Mouse (Mus musculus): ENCODE data around the gene Mrps10. TPM values are rescaled to one million over a fixed set of nuclear protein-coding genes. Genes with fewer than 3 reads are reported as not detected.
"Not testable (repeated sequence)": the region's sequence is repeated elsewhere in the genome, so short reads cannot be mapped to it uniquely, and the experiment has no call there.

Mrps10 gene
- polyA plus RNA-seq, 1 experiment from 2014 or later: 77.6 TPM

DNA sequence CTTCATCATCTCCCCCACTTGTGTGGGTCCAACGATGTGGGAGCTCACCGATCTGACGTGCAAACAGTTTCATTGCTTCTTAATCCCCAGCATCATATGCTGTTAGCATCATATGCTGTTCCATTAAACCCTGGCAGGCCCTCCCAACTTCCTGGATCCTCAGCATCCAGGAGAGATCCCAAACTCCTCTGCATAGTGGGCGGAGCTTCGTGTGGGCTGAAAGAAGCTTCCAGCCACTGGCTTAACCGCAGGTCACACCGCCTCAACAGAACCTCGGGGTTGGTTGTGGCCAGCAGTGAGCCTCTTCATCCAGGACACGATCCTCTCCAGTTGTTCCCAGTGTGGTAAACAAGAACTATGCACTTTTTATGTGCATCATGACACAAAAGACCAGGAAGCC lies 38.1 kb upstream of the Mrps10 start:
- WGBS: 92% methylated on average over 9 of the region's 9 CpGs
- no peak overlapping the region for H3K9ac ChIP-seq (replicated peaks; ENCODE audit: low read depth, low read length)
- no peak for ATAC-seq (ENCODE audit: low read depth)
- no peak overlapping the region for H3K4me2 ChIP-seq (ENCODE audit: low read depth, low read length)
- no peak overlapping the region for H3K27ac ChIP-seq (ENCODE audit: low read depth, low read length)
- H3K4me3 ChIP-seq (ENCODE audit: low read depth, low read length): no peak overlapping the region
- H3K36me3 ChIP-seq (ENCODE audit: control insufficient read depth, insufficient read depth, low read length): peaks cover 36% of the 10 kb centered on the region
- H3K9me3 ChIP-seq (ENCODE audit: control insufficient read depth, low read length): no peaks in the 10 kb centered on the region
- no peaks in the 10 kb centered on the region for H3K27me3 ChIP-seq (ENCODE audit: control insufficient read depth, insufficient read depth, low read length)
- 0 out of 2 replicates have a peak, but pooled peaks cover 8% of the 10 kb centered on the region for H3K4me1 ChIP-seq (ENCODE audit: control insufficient read depth, insufficient read depth, low read length)

DNA sequence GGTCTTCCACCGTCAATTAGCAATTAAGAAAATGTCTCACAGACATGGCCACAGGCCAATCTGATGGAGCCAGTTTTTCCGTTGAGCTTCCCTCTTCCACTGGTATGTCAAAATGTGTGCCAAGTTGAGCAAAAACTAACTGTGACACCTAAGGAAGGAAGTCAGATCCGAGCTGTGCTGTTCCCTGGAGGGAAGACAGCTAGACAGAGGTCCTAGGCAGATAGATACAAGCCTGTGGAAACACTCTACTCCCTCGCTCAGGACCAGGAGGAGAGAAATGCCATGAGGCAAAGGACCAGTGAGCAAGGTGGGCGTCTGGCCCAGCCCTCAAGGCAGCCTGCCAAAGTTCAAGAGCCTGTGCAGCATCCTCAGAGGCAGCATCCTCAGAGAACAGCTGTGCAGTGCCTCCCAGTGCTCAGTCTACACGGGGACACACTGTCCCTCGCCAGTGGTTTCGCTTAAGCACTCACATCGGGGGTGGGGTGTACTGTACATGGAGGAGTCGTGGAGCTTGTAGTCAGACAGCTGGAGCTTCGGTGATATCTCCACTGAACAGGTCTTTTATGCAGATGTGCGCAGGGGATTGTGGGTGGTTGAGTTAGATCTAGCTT lies 36.6 kb upstream of the Mrps10 start:
- Histone ChIP-seq H3K4me1 (ENCODE audit: control insufficient read depth, insufficient read depth, low read length) (0 out of 2 replicates have a peak, but pooled peaks cover 8% of the 10 kb centered on the region), H3K4me3 (ENCODE audit: low read depth, low read length) (no peak overlapping the region), H3K9ac (replicated peaks; ENCODE audit: low read depth, low read length) (no peak overlapping the region), H3K4me2 (ENCODE audit: low read depth, low read length) (no peak overlapping the region), H3K36me3 (ENCODE audit: control insufficient read depth, insufficient read depth, low read length) (peaks cover 33% of the 10 kb centered on the region), H3K27me3 (ENCODE audit: control insufficient read depth, insufficient read depth, low read length) (no peaks in the 10 kb centered on the region), H3K9me3 (ENCODE audit: control insufficient read depth, low read length) (no peaks in the 10 kb centered on the region), H3K27ac (ENCODE audit: low read depth, low read length) (no peak overlapping the region)
- ATAC-seq (ENCODE audit: low read depth): no peak
- 83% methylated on average over 12 of the region's 12 CpGs for WGBS

DNA sequence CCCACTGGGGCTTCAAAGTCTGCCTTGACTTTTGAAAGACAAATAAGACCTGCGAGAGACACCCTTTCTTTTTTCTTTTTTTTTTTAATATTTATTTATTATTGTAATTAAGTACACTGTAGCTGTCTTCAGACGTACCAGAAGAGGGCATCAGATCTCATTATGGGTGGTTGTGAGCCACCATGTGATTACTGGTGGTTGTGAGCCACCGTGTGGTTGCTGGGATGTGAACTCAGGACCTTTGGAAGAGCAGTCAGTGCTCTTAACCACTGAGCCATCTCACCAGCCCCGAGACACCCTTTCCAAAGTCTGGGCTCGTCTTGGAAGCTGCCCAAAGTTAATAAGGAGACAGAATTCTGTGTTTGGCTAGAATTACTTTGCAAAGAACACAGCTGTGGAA lies 36.0 kb upstream of the Mrps10 start:
- not testable (repeated sequence) for H3K9ac ChIP-seq (replicated peaks; ENCODE audit: low read depth, low read length); H3K9me3 ChIP-seq (ENCODE audit: control insufficient read depth, low read length); H3K27me3 ChIP-seq (ENCODE audit: control insufficient read depth, insufficient read depth, low read length); ATAC-seq (ENCODE audit: low read depth); H3K4me2 ChIP-seq (ENCODE audit: low read depth, low read length); H3K4me1 ChIP-seq (ENCODE audit: control insufficient read depth, insufficient read depth, low read length); H3K27ac ChIP-seq (ENCODE audit: low read depth, low read length); H3K4me3 ChIP-seq (ENCODE audit: low read depth, low read length)
- 55% methylated on average over 5 of the region's 5 CpGs for WGBS
- peaks cover 30% of the 10 kb centered on the region for H3K36me3 ChIP-seq (ENCODE audit: control insufficient read depth, insufficient read depth, low read length)

- H3K27ac ChIP-seq (ENCODE audit: low read depth, low read length): no peak overlapping the region
- peaks cover 22% of the 10 kb centered on the region; the same call in 1 of the 2 replicates for H3K36me3 ChIP-seq (ENCODE audit: control insufficient read depth, insufficient read depth, low read length)
Observed at GRCm38 (mm10) chr17:47333409-47333808, 35.3 kb upstream of the Mrps10 start.

DNA sequence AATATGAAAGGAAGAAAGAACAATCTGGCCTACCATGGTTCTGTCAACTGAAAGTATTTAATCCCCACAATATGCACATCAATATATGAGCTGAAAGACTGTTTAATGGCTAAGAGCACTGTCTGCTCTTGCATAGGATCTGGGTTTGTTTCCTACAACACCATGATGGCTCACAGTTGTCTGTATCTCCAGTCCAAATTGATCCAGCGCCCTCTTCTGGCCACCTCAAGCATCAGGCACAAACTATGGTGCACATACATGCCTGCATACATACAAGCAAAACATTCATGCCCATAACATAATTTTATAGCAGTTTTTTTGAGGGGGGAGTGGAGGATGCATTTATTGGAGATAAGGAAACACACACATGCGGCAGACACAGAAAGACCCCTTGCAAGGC lies 25.6 kb upstream of the Mrps10 start:
- Histone ChIP-seq H3K4me1 (ENCODE audit: control insufficient read depth, insufficient read depth, low read length) (no peaks in the 10 kb centered on the region), H3K9me3 (ENCODE audit: control insufficient read depth, low read length) (no peaks in the 10 kb centered on the region; the same call in 1 of the 2 replicates), H3K27ac (ENCODE audit: low read depth, low read length) (no peak overlapping the region), H3K4me2 (ENCODE audit: low read depth, low read length) (no peak overlapping the region), H3K27me3 (ENCODE audit: control insufficient read depth, insufficient read depth, low read length) (no peaks in the 10 kb centered on the region), H3K4me3 (ENCODE audit: low read depth, low read length) (no peak overlapping the region), H3K36me3 (ENCODE audit: control insufficient read depth, insufficient read depth, low read length) (peaks cover 30% of the 10 kb centered on the region; the same call in 1 of the 2 replicates), H3K9ac (replicated peaks; ENCODE audit: low read depth, low read length) (no peak overlapping the region)
- no peak for ATAC-seq (ENCODE audit: low read depth)
- WGBS: 90% methylated on average over 2 of the region's 2 CpGs

More at GRCm38 (mm10) chr17:47333409-47333808, 35.3 kb upstream of the Mrps10 start:
- Histone ChIP-seq H3K9me3 (ENCODE audit: control insufficient read depth, low read length) (no peaks in the 10 kb centered on the region), H3K4me2 (ENCODE audit: low read depth, low read length) (no peak overlapping the region), H3K27me3 (ENCODE audit: control insufficient read depth, insufficient read depth, low read length) (no peaks in the 10 kb centered on the region), H3K9ac (replicated peaks; ENCODE audit: low read depth, low read length) (no peak overlapping the region), H3K4me1 (ENCODE audit: control insufficient read depth, insufficient read depth, low read length) (0 out of 2 replicates have a peak, but pooled peaks cover 8% of the 10 kb centered on the region), H3K4me3 (ENCODE audit: low read depth, low read length) (no peak overlapping the region)
- peak; percentile 37; the same call in 1 of the 2 replicates for ATAC-seq (ENCODE audit: low read depth)
- WGBS: 11% methylated on average over 2 of the region's 2 CpGs

DNA sequence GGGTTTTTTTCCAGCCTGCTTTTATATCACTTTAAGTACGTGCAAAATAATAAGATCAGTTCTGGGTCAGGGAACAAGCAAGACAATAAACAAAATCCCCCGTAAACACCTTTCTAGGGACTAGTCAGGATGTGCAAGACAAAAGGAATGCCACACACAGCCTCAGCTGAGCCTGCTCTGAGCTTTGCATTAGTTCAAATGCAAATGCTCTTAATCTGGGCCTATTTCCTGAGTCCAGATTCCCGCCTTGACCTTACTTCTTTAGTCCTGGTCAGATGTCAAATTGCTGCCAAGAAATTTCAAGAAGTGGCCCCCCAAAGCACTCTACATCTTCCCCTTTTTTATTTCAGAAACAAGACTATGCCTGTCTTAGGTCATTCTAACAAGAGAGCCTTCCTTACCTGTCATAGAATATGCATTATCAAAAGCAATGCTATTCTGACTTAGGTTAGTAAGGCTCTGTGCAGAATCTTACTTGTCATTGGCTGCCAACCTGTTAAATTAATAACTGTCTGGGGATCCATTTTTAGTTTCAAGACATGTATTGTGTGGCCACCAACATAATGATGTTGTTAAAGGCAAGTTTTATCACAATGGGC lies 18.9 kb upstream of the Mrps10 start:
- H3K4me1 ChIP-seq (ENCODE audit: control insufficient read depth, insufficient read depth, low read length): no peaks in the 10 kb centered on the region

GRCm38 (mm10) chr17:47359964-47360363 lies 8.7 kb upstream of the Mrps10 start:
- Histone ChIP-seq H3K36me3 (ENCODE audit: control insufficient read depth, insufficient read depth, low read length) (peaks cover 19% of the 10 kb centered on the region), H3K27ac (ENCODE audit: low read depth, low read length) (no peak overlapping the region), H3K4me2 (ENCODE audit: low read depth, low read length) (no peak overlapping the region), H3K4me1 (ENCODE audit: control insufficient read depth, insufficient read depth, low read length) (no peaks in the 10 kb centered on the region), H3K9me3 (ENCODE audit: control insufficient read depth, low read length) (no peaks in the 10 kb centered on the region), H3K4me3 (ENCODE audit: low read depth, low read length) (no peak overlapping the region), H3K9ac (replicated peaks; ENCODE audit: low read depth, low read length) (no peak overlapping the region), H3K27me3 (ENCODE audit: control insufficient read depth, insufficient read depth, low read length) (no peaks in the 10 kb centered on the region)
- 32% methylated on average over 6 of the region's 6 CpGs for whole genome bisulfite sequencing
- no peak for ATAC-seq (ENCODE audit: low read depth)

More for the DNA sequence above, 18.9 kb upstream of the Mrps10 start:
- peaks cover 56% of the 10 kb centered on the region for H3K36me3 ChIP-seq (ENCODE audit: control insufficient read depth, insufficient read depth, low read length)
- ATAC-seq (ENCODE audit: low read depth): no peak
- no peaks in the 10 kb centered on the region for H3K27me3 ChIP-seq (ENCODE audit: control insufficient read depth, insufficient read depth, low read length)
- 85% methylated on average over 3 of the region's 3 CpGs for WGBS
- H3K4me3 ChIP-seq (ENCODE audit: low read depth, low read length): no peak overlapping the region
- no peak overlapping the region for H3K9ac ChIP-seq (replicated peaks; ENCODE audit: low read depth, low read length)
- no peak overlapping the region for H3K4me2 ChIP-seq (ENCODE audit: low read depth, low read length)
- H3K27ac ChIP-seq (ENCODE audit: low read depth, low read length): no peak overlapping the region
- H3K9me3 ChIP-seq (ENCODE audit: control insufficient read depth, low read length): peaks cover 18% of the 10 kb centered on the region

- Histone ChIP-seq H3K4me1 (ENCODE audit: control insufficient read depth, insufficient read depth, low read length) (no peaks in the 10 kb centered on the region), H3K27ac (ENCODE audit: low read depth, low read length) (no peak overlapping the region), H3K27me3 (ENCODE audit: control insufficient read depth, insufficient read depth, low read length) (no peaks in the 10 kb centered on the region), H3K9ac (replicated peaks; ENCODE audit: low read depth, low read length) (no peak overlapping the region), H3K4me2 (ENCODE audit: low read depth, low read length) (no peak overlapping the region), H3K9me3 (ENCODE audit: control insufficient read depth, low read length) (no peaks in the 10 kb centered on the region), H3K36me3 (ENCODE audit: control insufficient read depth, insufficient read depth, low read length) (peaks cover 10% of the 10 kb centered on the region), H3K4me3 (ENCODE audit: low read depth, low read length) (no peak overlapping the region)
- WGBS: 81% methylated on average over 11 of the region's 11 CpGs
- no peak for ATAC-seq (ENCODE audit: low read depth)
Observed at GRCm38 (mm10) chr17:47361343-47361742, 7.3 kb upstream of the Mrps10 start.

DNA sequence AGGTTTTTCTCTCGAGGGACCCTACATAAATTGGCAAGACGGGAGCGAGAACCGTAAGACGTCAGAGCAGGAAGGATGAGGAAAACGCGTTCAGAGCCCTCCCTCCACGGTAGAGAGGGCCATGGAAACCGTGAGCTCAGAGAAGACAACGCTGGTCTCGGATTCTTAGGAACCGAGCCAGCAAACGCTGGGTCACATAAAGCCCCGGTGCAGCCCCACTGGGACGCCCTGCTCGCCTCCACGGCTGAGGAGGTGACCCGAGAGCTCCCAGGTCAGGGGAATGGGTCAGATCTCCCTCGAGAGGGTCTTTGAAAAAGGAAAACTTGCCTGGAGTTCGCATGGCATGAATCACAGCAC lies 378 bp downstream of the Mrps10 start:
- Histone ChIP-seq H3K4me3 (ENCODE audit: low read depth, low read length) (peak overlapping the region; percentile 68), H3K9ac (replicated peaks; ENCODE audit: low read depth, low read length) (peak overlapping the region; percentile 65), H3K27me3 (ENCODE audit: control insufficient read depth, insufficient read depth, low read length) (0 out of 2 replicates have a peak, but pooled peaks cover 3% of the 10 kb centered on the region), H3K4me1 (ENCODE audit: control insufficient read depth, insufficient read depth, low read length) (0 out of 2 replicates have a peak, but pooled peaks cover 3% of the 10 kb centered on the region), H3K36me3 (ENCODE audit: control insufficient read depth, insufficient read depth, low read length) (peaks cover 18% of the 10 kb centered on the region), H3K27ac (ENCODE audit: low read depth, low read length) (peak overlapping the region; percentile 84), H3K9me3 (ENCODE audit: control insufficient read depth, low read length) (no peaks in the 10 kb centered on the region), H3K4me2 (ENCODE audit: low read depth, low read length) (peak overlapping the region; percentile 78)
- 1% methylated on average over 20 of the region's 20 CpGs for WGBS
- peak; percentile 84 for ATAC-seq (ENCODE audit: low read depth)
